Mouse (Mus musculus) limb, embryonic 11.5 days (tissue): ENCODE results near the gene Cdh13. TPM values are rescaled to one million over a fixed set of nuclear protein-coding genes. Genes with fewer than 3 reads are reported as not detected.

Experiments used
- ATAC-seq: fragments of 200-750 bp; cut with Nextera tagmentation; 2 replicates; pipeline ENCODE4 v1.8.0; 2017; ENCODE audit warnings: low read depth; ENCODE audit not compliant: insufficient number of reproducible peaks, low FRiP score, low TSS enrichment
- DNase-seq: peaks from one replicate; pipeline ENCODE4 v3.0.0-alpha.2; 2015; ENCODE audit warnings: low spot score
- H3K27ac ChIP-seq: fragments of 300-500 bp; sonication (generic); replicated peaks from 2 replicates; pipeline ENCODE4 v1.5.1; 2014; ENCODE audit warnings: low read depth, mild to moderate bottlenecking, low read length
- H3K27me3 ChIP-seq: fragments of 300-500 bp; sonication (generic); 2 replicates; pipeline ENCODE4 v1.6.1; 2014; ENCODE audit warnings: mild to moderate bottlenecking, low read length, mixed read lengths; ENCODE audit not compliant: control insufficient read depth, insufficient read depth
- H3K36me3 ChIP-seq: fragments of 300-500 bp; sonication (generic); 2 replicates; pipeline ENCODE4 v1.6.1; 2014; ENCODE audit warnings: mild to moderate bottlenecking, low read length, moderate library complexity, mixed read lengths; ENCODE audit not compliant: control insufficient read depth, insufficient read depth
- H3K4me1 ChIP-seq: fragments of 300-500 bp; sonication (generic); 2 replicates; pipeline ENCODE4 v1.6.1; 2014; ENCODE audit warnings: low read length, mixed read lengths; ENCODE audit not compliant: control insufficient read depth, insufficient read depth
- H3K4me2 ChIP-seq: fragments of 300-500 bp; sonication (generic); 2 replicates; pipeline ENCODE4 v1.6.1; 2014; ENCODE audit warnings: low read depth, mild to moderate bottlenecking, moderate library complexity; ENCODE audit not compliant: severe bottlenecking
- H3K4me3 ChIP-seq: fragments of 300-500 bp; sonication (generic); 2 replicates; pipeline ENCODE4 v1.5.1; 2014; ENCODE audit warnings: low read depth, low read length
- H3K9ac ChIP-seq: fragments of 300-500 bp; sonication (generic); 2 replicates; pipeline ENCODE4 v1.6.1; 2014; ENCODE audit warnings: mild to moderate bottlenecking, low read length
- H3K9me3 ChIP-seq: fragments of 300-500 bp; sonication (generic); 2 replicates; pipeline ENCODE4 v1.6.1; 2016; ENCODE audit warnings: low read length; ENCODE audit not compliant: control insufficient read depth
- WGBS: fragments of 180-500 bp; shearing (Covaris S2); extraction: QIAGEN DNeasy Blood & Tissue Kit; methylation state at CpG from one replicate; pipeline ENCODE4 v1.1.7; 2014; 5-methylcytosine and 5-hydroxymethylcytosine counted together
- polyA plus RNA-seq: library from polyadenylated mRNA; unstranded; fragments of >200 nt; fragmentation: Nextera tagmentation; extraction: Ambion mirVana; gene quantifications from 2 replicates; pipeline ENCODE4 v1.2.1, GENCODE M21; 2014

The Cdh13 gene
- polyA plus RNA-seq, 1 experiment from 2014 or later: 4.9 TPM

DNA sequence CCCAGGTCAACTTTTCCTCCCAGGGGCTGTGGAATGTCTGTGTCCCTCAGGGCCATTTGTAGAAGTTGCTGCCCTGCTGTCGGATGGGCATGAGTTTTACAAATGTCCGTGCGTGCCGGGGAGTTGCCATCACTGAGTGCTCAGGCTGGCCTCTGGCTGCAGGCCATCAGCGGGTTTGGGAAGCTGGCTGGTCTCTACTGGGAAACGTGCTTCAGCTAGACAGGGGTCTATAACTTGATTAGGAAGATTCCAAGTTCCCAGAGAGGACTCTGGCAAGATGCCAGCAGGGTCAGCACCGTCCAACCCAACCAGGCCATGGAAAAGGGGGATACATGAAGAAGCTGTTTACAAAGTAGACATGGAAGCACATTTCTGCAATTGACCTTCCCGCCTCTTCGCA, 163.0 kb downstream of the Cdh13 start:
- ATAC-seq: no peak
- 91% methylated on average over 9 of the region's 9 CpGs for WGBS
- DNase-seq: no peak

DNA sequence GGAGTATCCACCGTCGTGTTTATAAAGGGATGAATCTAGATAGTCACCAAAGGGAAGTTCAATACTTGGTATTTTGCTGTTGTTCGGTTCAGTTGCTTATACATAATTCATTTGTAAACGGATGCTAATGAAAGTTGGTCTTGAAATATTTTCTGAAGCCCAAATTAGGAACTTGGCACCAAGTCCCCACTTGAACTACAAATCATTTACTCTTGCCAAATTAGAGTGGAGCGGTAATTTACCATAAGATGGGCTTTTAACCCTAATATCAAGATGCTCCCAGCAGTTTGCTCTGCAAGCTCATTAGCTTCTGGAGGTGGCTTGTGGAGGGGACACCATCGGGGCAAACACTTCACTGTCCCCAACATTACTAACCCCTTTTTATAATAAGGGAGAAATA, 164.5 kb downstream of the Cdh13 start:
- Histone ChIP-seq H3K9me3 (no peaks in the 10 kb centered on the region), H3K36me3 (no peaks in the 10 kb centered on the region), H3K27me3 (no peaks in the 10 kb centered on the region), H3K4me3 (no peak overlapping the region), H3K4me1 (no peaks in the 10 kb centered on the region), H3K9ac (no peak overlapping the region), H3K27ac (no peak overlapping the region), H3K4me2 (no peak overlapping the region)
- ATAC-seq (no peak), DNase-seq (no peak)
- 91% methylated on average over 6 of the region's 6 CpGs for WGBS

More for the DNA sequence above, 163.0 kb downstream of the Cdh13 start:
- no peak overlapping the region for H3K27ac ChIP-seq
- no peaks in the 10 kb centered on the region for H3K36me3 ChIP-seq
- no peaks in the 10 kb centered on the region for H3K9me3 ChIP-seq
- H3K4me3 ChIP-seq: no peak overlapping the region
- H3K9ac ChIP-seq: no peak overlapping the region
- no peaks in the 10 kb centered on the region for H3K4me1 ChIP-seq
- H3K27me3 ChIP-seq: no peaks in the 10 kb centered on the region
- H3K4me2 ChIP-seq: no peak overlapping the region

DNA sequence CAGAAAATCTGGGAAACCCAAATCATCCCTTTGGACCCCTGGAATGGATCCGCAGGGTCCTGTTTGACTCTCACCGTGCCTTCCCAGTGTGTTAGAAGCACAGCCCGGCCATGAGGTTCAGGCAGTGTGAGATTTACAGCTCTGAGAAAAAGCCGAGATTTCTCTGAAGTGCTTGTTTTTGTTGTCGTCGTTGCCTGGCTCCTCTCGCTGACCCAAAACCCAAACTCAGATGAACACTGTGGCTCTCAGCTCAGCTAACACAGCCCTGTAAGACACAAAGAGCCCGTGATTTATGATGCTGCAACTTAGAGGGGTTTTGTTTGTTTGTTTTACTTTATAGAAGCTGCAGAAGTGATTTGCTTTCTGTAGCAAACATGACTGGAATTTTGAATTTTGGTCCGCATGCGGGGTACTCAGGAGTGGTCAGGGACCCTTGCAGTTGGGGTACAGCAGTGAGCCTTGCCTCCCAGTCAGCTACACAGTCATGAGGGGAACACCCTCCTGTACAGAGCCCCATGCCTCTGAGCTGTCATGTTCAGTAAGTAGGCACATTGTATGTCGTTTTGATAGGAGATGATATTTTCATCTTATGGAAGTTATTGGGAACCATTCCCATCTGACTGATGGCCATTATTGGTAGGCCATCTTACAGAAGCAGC, 169.0 kb downstream of the Cdh13 start:
- Histone ChIP-seq H3K4me2 (no peak overlapping the region), H3K9ac (no peak overlapping the region), H3K36me3 (no peaks in the 10 kb centered on the region), H3K27ac (no peak overlapping the region), H3K27me3 (no peaks in the 10 kb centered on the region), H3K4me1 (no peaks in the 10 kb centered on the region), H3K4me3 (no peak overlapping the region), H3K9me3 (no peaks in the 10 kb centered on the region)
- no peak for ATAC-seq
- WGBS: 54% methylated on average over 11 of the region's 11 CpGs
- DNase-seq: no peak

DNA sequence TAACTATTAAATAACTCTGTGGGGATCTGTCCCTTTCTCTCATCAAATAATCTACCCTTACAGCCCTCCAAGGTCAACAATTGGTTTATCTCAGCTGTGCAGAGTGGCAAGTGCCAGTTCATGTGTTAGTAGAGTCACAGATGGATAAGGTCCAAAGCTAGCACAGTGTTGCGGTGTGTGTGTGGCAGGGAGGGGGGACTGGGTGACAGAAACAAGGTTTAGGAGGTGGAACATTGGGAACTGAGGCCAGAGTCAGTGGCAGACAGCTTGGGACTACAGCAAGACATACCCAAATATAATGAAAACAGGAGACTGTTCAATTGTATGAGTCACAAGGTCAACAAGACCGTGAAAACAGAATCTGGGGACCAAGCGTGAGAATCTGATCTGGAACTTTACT, 171.7 kb downstream of the Cdh13 start:
- Histone ChIP-seq H3K4me3 (no peak overlapping the region), H3K9me3 (no peaks in the 10 kb centered on the region), H3K36me3 (no peaks in the 10 kb centered on the region), H3K4me2 (no peak overlapping the region), H3K4me1 (no peaks in the 10 kb centered on the region), H3K27ac (no peak overlapping the region), H3K9ac (no peak overlapping the region), H3K27me3 (no peaks in the 10 kb centered on the region)
- ATAC-seq: no peak
- no peak for DNase-seq
- WGBS: 79% methylated on average over 3 of the region's 3 CpGs

DNA sequence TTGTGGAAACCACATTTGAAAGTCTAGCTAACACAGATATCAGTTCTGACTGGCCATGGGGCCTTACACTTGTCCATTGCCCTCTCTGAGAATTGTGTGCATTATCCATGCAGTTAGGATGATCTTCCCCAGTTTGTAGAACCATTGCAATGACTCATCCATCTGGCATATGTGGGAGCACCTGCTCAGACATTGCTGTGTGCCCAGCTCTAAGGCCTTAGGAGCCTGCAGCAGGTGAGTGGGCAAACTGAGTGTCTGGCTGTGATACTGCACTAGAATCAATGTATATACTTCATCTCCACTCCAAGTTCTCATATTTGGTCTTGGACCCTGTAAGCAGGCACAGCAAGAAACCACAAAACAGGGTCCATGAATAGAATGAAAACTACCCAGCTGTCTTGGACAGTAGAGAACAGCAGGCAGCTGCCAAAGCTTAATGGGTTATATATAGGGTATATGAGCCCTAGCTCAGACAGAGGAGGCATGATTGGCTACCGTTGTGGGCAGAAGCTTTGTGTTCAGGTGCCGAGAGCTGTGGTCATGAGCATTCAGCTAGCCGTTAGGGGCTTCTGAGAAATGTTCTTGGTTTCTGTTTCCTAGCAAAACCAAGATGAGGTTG, 181.9 kb downstream of the Cdh13 start:
- Histone ChIP-seq H3K36me3 (no peaks in the 10 kb centered on the region), H3K9ac (no peak overlapping the region)
- 93% methylated on average over 3 of the region's 3 CpGs for WGBS

DNA sequence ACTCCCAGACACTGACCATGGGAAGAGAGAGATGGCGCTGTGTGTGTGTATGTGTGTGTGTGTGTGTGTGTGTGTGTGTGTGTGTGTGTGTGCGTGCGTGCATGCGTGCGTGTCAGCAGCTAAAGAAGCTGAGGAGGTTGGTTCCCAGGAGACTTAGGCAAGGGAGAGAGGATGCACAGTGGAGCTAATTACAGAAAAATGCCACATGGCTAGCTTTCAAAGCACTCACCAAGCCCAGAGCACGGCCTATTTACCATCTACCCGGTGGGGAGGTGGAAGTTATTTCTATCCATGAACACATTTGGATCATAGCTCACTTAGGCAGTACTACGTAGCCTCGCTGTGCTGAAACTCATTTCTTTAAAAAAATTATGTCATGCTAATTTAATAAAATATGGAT, 194.1 kb downstream of the Cdh13 start:
- no peaks in the 10 kb centered on the region for H3K27me3 ChIP-seq
- H3K27ac ChIP-seq: no peak overlapping the region
- 85% methylated on average over 8 of the region's 9 CpGs for WGBS
- H3K4me3 ChIP-seq: no peak overlapping the region
- DNase-seq: no peak
- no peak overlapping the region for H3K9ac ChIP-seq
- H3K9me3 ChIP-seq: no peaks in the 10 kb centered on the region
- H3K36me3 ChIP-seq: no peaks in the 10 kb centered on the region
- no peak overlapping the region for H3K4me2 ChIP-seq
- no peak for ATAC-seq
- H3K4me1 ChIP-seq: no peaks in the 10 kb centered on the region

More for the DNA sequence above, 181.9 kb downstream of the Cdh13 start:
- Histone ChIP-seq H3K27ac (no peak overlapping the region), H3K4me2 (no peak overlapping the region), H3K9me3 (no peaks in the 10 kb centered on the region), H3K4me1 (no peaks in the 10 kb centered on the region), H3K4me3 (no peak overlapping the region), H3K27me3 (no peaks in the 10 kb centered on the region)
- DNase-seq: no peak
- ATAC-seq: no peak

DNA sequence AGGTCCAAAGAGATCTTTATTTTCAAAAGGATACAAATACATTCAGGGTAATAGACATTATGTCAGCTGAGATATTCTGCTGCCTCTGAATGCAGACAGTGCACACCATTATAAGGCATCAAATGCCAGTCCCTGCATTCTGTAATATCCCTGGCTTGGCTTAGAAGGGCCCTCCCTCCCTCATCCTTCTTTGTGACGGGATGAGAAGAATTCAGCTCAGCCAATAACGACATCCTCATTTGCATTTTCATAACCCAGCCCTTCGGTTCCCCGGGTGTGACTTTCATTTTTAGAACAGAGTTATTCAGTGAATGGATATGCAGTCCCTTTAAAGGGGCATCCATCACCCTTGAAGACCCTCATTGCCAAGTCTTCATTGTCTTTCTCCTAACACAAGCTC, 205.2 kb downstream of the Cdh13 start:
- no peak for DNase-seq
- Histone ChIP-seq H3K9me3 (no peaks in the 10 kb centered on the region), H3K36me3 (no peaks in the 10 kb centered on the region), H3K27ac (no peak overlapping the region), H3K4me2 (no peak overlapping the region), H3K27me3 (no peaks in the 10 kb centered on the region), H3K4me3 (no peak overlapping the region), H3K4me1 (no peaks in the 10 kb centered on the region), H3K9ac (no peak overlapping the region)
- 82% methylated on average over 4 of the region's 4 CpGs for WGBS
- no peak for ATAC-seq

DNA sequence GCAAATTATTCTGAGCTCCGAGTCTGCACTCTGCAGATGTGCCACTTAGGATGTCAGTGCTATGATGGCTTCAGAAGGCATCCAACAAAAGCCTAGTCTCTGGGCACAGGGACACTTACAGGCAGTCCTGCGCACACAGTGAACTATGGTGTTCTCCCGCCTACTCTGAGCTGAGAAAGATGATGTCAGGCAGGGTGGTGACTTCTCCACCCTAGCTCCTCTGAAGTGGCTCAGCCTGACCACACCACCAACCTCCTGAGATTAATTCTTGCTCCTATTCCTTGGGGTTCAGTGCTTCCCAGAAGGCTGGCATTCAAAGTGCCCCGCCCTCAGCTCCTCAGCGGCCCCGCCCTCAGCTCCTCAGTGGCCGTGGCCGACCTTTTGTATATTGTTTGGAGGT, 219.0 kb downstream of the Cdh13 start:
- H3K9me3 ChIP-seq: no peaks in the 10 kb centered on the region
- H3K9ac ChIP-seq: no peak overlapping the region
- 82% methylated on average over 8 of the region's 8 CpGs for WGBS
- H3K4me3 ChIP-seq: no peak overlapping the region
- no peak overlapping the region for H3K27ac ChIP-seq
- no peak overlapping the region for H3K4me2 ChIP-seq
- no peaks in the 10 kb centered on the region for H3K27me3 ChIP-seq
- H3K36me3 ChIP-seq: no peaks in the 10 kb centered on the region
- DNase-seq: no peak
- ATAC-seq: no peak
- H3K4me1 ChIP-seq: no peaks in the 10 kb centered on the region

DNA sequence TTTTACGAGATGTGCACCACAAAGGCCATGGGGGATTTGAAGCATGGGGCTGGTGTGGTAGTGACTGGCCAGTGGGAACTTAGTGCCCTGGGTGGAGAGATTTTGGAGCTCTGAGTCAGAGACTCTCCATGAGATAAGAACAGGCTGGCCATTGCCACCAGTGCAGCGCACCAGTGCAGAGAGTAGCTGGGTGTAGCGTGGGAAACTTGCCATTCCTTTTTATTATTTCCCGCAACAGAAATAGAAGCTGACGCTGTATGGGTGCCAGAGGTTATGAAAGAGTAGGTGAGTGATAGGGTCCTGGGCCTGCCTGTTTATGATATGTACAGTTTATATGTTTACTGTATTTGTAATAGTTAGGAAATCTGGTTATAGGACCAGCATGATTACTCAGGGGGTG, 225.9 kb downstream of the Cdh13 start:
- Histone ChIP-seq H3K27ac (no peak overlapping the region), H3K36me3 (no peaks in the 10 kb centered on the region), H3K4me1 (0 out of 2 replicates have a peak, but pooled peaks cover 3% of the 10 kb centered on the region), H3K4me3 (no peak overlapping the region), H3K27me3 (no peaks in the 10 kb centered on the region), H3K4me2 (no peak overlapping the region), H3K9ac (no peak overlapping the region), H3K9me3 (no peaks in the 10 kb centered on the region)
- WGBS: 96% methylated on average over 5 of the region's 5 CpGs
- DNase-seq (no peak), ATAC-seq (no peak)
